Mouse (Mus musculus): Measurements from ENCODE around the gene Gpank1. TPM values are rescaled to one million over a fixed set of nuclear protein-coding genes. Genes with fewer than 3 reads are reported as not detected.
A peak's percentile ranks its signal among the peaks of the same experiment; 100 is the strongest.

The Gpank1 gene
- polyA plus RNA-seq, 1 experiment, result 17.4 TPM

GRCm38 (mm10) chr17:35100196-35100765, 21.0 kb upstream of the Gpank1 start:
- TF ChIP-seq TCF12 (IDR thresholded peaks at IDR 0.05; ENCODE audit: insufficient read depth, poor library complexity, severe bottlenecking), result no peak
- no peak for TF ChIP-seq MYOG (IDR thresholded peaks at IDR 0.05; ENCODE audit: control insufficient read depth in 1 of 3, insufficient read depth in 1 of 3, insufficient read length in 2 of 3, low read depth in 2 of 3)
- no peak for TF ChIP-seq USF1 (IDR thresholded peaks at IDR 0.05; ENCODE audit: low read depth)
- TF ChIP-seq SRF (IDR thresholded peaks at IDR 0.05; ENCODE audit: control insufficient read depth, insufficient read length, low read depth), result no peak
- TF ChIP-seq MYOD1 (IDR thresholded peaks at IDR 0.05; ENCODE audit: control insufficient read depth in 1 of 3, insufficient read length in 2 of 3, low read depth in 2 of 3), result no peak
- TF ChIP-seq TCF3 (IDR thresholded peaks at IDR 0.05; ENCODE audit: insufficient read length, low read depth), result no peak
- no peak for TF ChIP-seq POLR2AphosphoS2 (IDR thresholded peaks at IDR 0.05; ENCODE audit: insufficient read length, low read depth)
- Histone ChIP-seq H3K4me3 (no peak overlapping the region), H3K27me3 (ENCODE audit: control insufficient read depth, insufficient read depth, insufficient read length) (no peaks in the 10 kb centered on the region), H3K36me3 (ENCODE audit: control insufficient read depth, insufficient read depth) (peaks cover 4% of the 10 kb centered on the region), H3ac (ENCODE audit: control insufficient read depth, insufficient read length) (no peak overlapping the region), H3K4me2 (ENCODE audit: low read depth) (no peak overlapping the region), H3K79me2 (ENCODE audit: control insufficient read depth, insufficient read depth) (no peaks in the 10 kb centered on the region)

GRCm38 (mm10) chr17:35101161-35101560, 20.1 kb upstream of the Gpank1 start:
- no peak overlapping the region for H3K4me3 ChIP-seq
- H3K4me2 ChIP-seq (ENCODE audit: low read depth), result no peak overlapping the region
- TF ChIP-seq POLR2AphosphoS2 (IDR thresholded peaks at IDR 0.05; ENCODE audit: insufficient read length, low read depth), result no peak
- no peak for TF ChIP-seq E2F4 (IDR thresholded peaks at IDR 0.05; ENCODE audit: insufficient read depth)
- TF ChIP-seq CEBPB (IDR thresholded peaks at IDR 0.05; ENCODE audit: insufficient read depth, poor library complexity, severe bottlenecking), result no peak
- H3K79me2 ChIP-seq (ENCODE audit: control insufficient read depth, insufficient read depth), result no peaks in the 10 kb centered on the region
- H3K36me3 ChIP-seq (ENCODE audit: control insufficient read depth, insufficient read depth), result peaks cover 4% of the 10 kb centered on the region
- H3ac ChIP-seq (ENCODE audit: control insufficient read depth, insufficient read length), result no peak overlapping the region
- H3K27me3 ChIP-seq (ENCODE audit: control insufficient read depth, insufficient read depth, insufficient read length), result no peaks in the 10 kb centered on the region

- no peak overlapping the region for H3K4me3 ChIP-seq
- H3K79me2 ChIP-seq (ENCODE audit: control insufficient read depth, insufficient read depth), result no peaks in the 10 kb centered on the region
- H3K27me3 ChIP-seq (ENCODE audit: control insufficient read depth, insufficient read depth, insufficient read length), result no peaks in the 10 kb centered on the region
- H3K36me3 ChIP-seq (ENCODE audit: control insufficient read depth, insufficient read depth), result peaks cover 4% of the 10 kb centered on the region
- no peak for TF ChIP-seq E2F4 (IDR thresholded peaks at IDR 0.05; ENCODE audit: insufficient read depth)
- no peak for TF ChIP-seq SRF (IDR thresholded peaks at IDR 0.05; ENCODE audit: control insufficient read depth, insufficient read length, low read depth)
- no peak for TF ChIP-seq USF1 (IDR thresholded peaks at IDR 0.05; ENCODE audit: low read depth)
- no peak for TF ChIP-seq POLR2AphosphoS2 (IDR thresholded peaks at IDR 0.05; ENCODE audit: insufficient read length, low read depth)
- TF ChIP-seq MYOD1 (IDR thresholded peaks at IDR 0.05; ENCODE audit: control insufficient read depth in 1 of 3, insufficient read length in 2 of 3, low read depth in 2 of 3), result peak in 1 of 3 experiments; percentile 28
- no peak for TF ChIP-seq MYOG (IDR thresholded peaks at IDR 0.05; ENCODE audit: control insufficient read depth in 1 of 3, insufficient read depth in 1 of 3, insufficient read length in 2 of 3, low read depth in 2 of 3)
- H3ac ChIP-seq (ENCODE audit: control insufficient read depth, insufficient read length), result no peak overlapping the region
- H3K4me2 ChIP-seq (ENCODE audit: low read depth), result no peak overlapping the region
Observed at GRCm38 (mm10) chr17:35102299-35102698, 19.0 kb upstream of the Gpank1 start.

GRCm38 (mm10) chr17:35103221-35103690, 18.0 kb upstream of the Gpank1 start:
- Histone ChIP-seq H3K4me3 (no peak overlapping the region), H3K4me2 (ENCODE audit: low read depth) (no peak overlapping the region), H3K27me3 (ENCODE audit: control insufficient read depth, insufficient read depth, insufficient read length) (no peaks in the 10 kb centered on the region), H3ac (ENCODE audit: control insufficient read depth, insufficient read length) (no peak overlapping the region), H3K36me3 (ENCODE audit: control insufficient read depth, insufficient read depth) (peaks cover 4% of the 10 kb centered on the region), H3K79me2 (ENCODE audit: control insufficient read depth, insufficient read depth) (no peaks in the 10 kb centered on the region)
- TF ChIP-seq REST (IDR thresholded peaks at IDR 0.05; ENCODE audit: insufficient read depth, insufficient read length) (no peak), TCF12 (IDR thresholded peaks at IDR 0.05; ENCODE audit: insufficient read depth, poor library complexity, severe bottlenecking) (no peak)

GRCm38 (mm10) chr17:35104079-35104478, 17.2 kb upstream of the Gpank1 start:
- Histone ChIP-seq H3K4me3 (no peak overlapping the region), H3K27me3 (ENCODE audit: control insufficient read depth, insufficient read depth, insufficient read length) (no peaks in the 10 kb centered on the region), H3ac (ENCODE audit: control insufficient read depth, insufficient read length) (no peak overlapping the region), H3K4me2 (ENCODE audit: low read depth) (no peak overlapping the region), H3K79me2 (ENCODE audit: control insufficient read depth, insufficient read depth) (no peaks in the 10 kb centered on the region), H3K36me3 (ENCODE audit: control insufficient read depth, insufficient read depth) (peaks cover 4% of the 10 kb centered on the region)
- TF ChIP-seq TCF3 (IDR thresholded peaks at IDR 0.05; ENCODE audit: insufficient read length, low read depth), result no peak
- TF ChIP-seq MAX (IDR thresholded peaks at IDR 0.05; ENCODE audit: low read depth), result no peak
- no peak for TF ChIP-seq MYOD1 (IDR thresholded peaks at IDR 0.05; ENCODE audit: control insufficient read depth in 1 of 3, insufficient read length in 2 of 3, low read depth in 2 of 3)
- no peak for TF ChIP-seq REST (IDR thresholded peaks at IDR 0.05; ENCODE audit: insufficient read depth, insufficient read length)
- no peak for TF ChIP-seq POLR2A (IDR thresholded peaks at IDR 0.05; ENCODE audit: insufficient read length, low read depth)

- no peak overlapping the region for H3K4me3 ChIP-seq
- no peak overlapping the region for H3ac ChIP-seq (ENCODE audit: control insufficient read depth, insufficient read length)
- H3K27me3 ChIP-seq (ENCODE audit: control insufficient read depth, insufficient read depth, insufficient read length), result no peaks in the 10 kb centered on the region
- H3K36me3 ChIP-seq (ENCODE audit: control insufficient read depth, insufficient read depth), result peaks cover 4% of the 10 kb centered on the region
- no peaks in the 10 kb centered on the region for H3K79me2 ChIP-seq (ENCODE audit: control insufficient read depth, insufficient read depth)
- no peak overlapping the region for H3K4me2 ChIP-seq (ENCODE audit: low read depth)
- TF ChIP-seq TCF3 (IDR thresholded peaks at IDR 0.05; ENCODE audit: insufficient read length, low read depth) (no peak), USF1 (IDR thresholded peaks at IDR 0.05; ENCODE audit: low read depth) (no peak), E2F4 (IDR thresholded peaks at IDR 0.05; ENCODE audit: insufficient read depth) (no peak), TCF12 (IDR thresholded peaks at IDR 0.05; ENCODE audit: insufficient read depth, poor library complexity, severe bottlenecking) (no peak), POLR2A (IDR thresholded peaks at IDR 0.05; ENCODE audit: insufficient read length, low read depth) (no peak), MAX (IDR thresholded peaks at IDR 0.05; ENCODE audit: low read depth) (no peak), REST (IDR thresholded peaks at IDR 0.05; ENCODE audit: insufficient read depth, insufficient read length) (no peak), SRF (IDR thresholded peaks at IDR 0.05; ENCODE audit: control insufficient read depth, insufficient read length, low read depth) (no peak), POLR2AphosphoS2 (IDR thresholded peaks at IDR 0.05; ENCODE audit: insufficient read length, low read depth) (no peak), MYOG (IDR thresholded peaks at IDR 0.05; ENCODE audit: control insufficient read depth in 1 of 3, insufficient read depth in 1 of 3, insufficient read length in 2 of 3, low read depth in 2 of 3) (no peak), CEBPB (IDR thresholded peaks at IDR 0.05; ENCODE audit: insufficient read depth, poor library complexity, severe bottlenecking) (no peak), MYOD1 (IDR thresholded peaks at IDR 0.05; ENCODE audit: control insufficient read depth in 1 of 3, insufficient read length in 2 of 3, low read depth in 2 of 3) (no peak)
Observed at GRCm38 (mm10) chr17:35104754-35105153, 16.5 kb upstream of the Gpank1 start.

Data from myocyte (in vitro differentiated cells).